Mouse (Mus musculus) liver, embryonic 16.5 days (tissue): ENCODE results near the gene R3hcc1l. TPM values are rescaled to one million over a fixed set of nuclear protein-coding genes. Genes with fewer than 3 reads are reported as not detected.
A peak's percentile ranks its signal among the peaks of the same experiment; 100 is the strongest.

Source experiments
- ATAC-seq: fragments of 200-750 bp; cut with Nextera tagmentation; 2 replicates; pipeline ENCODE4 v1.8.0; 2017; ENCODE audit warnings: low read depth, mild to moderate bottlenecking, moderate number of reproducible peaks, moderate library complexity
- H3K27ac ChIP-seq: fragments of 300-500 bp; sonication (generic); 2 replicates; pipeline ENCODE4 v1.5.1; 2014; ENCODE audit warnings: mild to moderate bottlenecking, low read length
- H3K27me3 ChIP-seq: fragments of 300-500 bp; sonication (generic); 2 replicates; pipeline ENCODE4 v1.6.1; 2014; ENCODE audit warnings: low read depth, low read length, mixed read lengths; ENCODE audit not compliant: control insufficient read depth, insufficient read depth
- H3K36me3 ChIP-seq: fragments of 300-500 bp; sonication (generic); 2 replicates; pipeline ENCODE4 v1.6.1; 2014; ENCODE audit warnings: mild to moderate bottlenecking; ENCODE audit not compliant: control insufficient read depth, insufficient read depth
- H3K4me1 ChIP-seq: fragments of 300-500 bp; sonication (generic); 2 replicates; pipeline ENCODE4 v1.6.1; 2014; ENCODE audit warnings: low read depth, low read length, mixed read lengths; ENCODE audit not compliant: control insufficient read depth
- H3K4me2 ChIP-seq: fragments of 300-500 bp; sonication (generic); 2 replicates; pipeline ENCODE4 v1.6.1; 2014; ENCODE audit warnings: low read depth, low read length, mixed read lengths
- H3K4me3 ChIP-seq: fragments of 300-500 bp; sonication (generic); 2 replicates; pipeline ENCODE4 v1.5.1; 2014; ENCODE audit warnings: low read depth, mild to moderate bottlenecking, low read length
- H3K9ac ChIP-seq: fragments of 300-500 bp; sonication (generic); 2 replicates; pipeline ENCODE4 v1.6.1; 2014; ENCODE audit warnings: low read depth, low read length
- H3K9me3 ChIP-seq: fragments of 300-500 bp; sonication (generic); replicated peaks from 2 replicates; pipeline ENCODE4 v1.6.1; 2016; ENCODE audit warnings: low read length; ENCODE audit not compliant: control insufficient read depth
- WGBS: fragments of 180-500 bp; shearing (Covaris S2); extraction: QIAGEN DNeasy Blood & Tissue Kit; methylation state at CpG from one replicate; pipeline ENCODE4 v1.1.7; 2014; ENCODE audit not compliant: insufficient replicate concordance; 5-methylcytosine and 5-hydroxymethylcytosine counted together
- polyA plus RNA-seq: library from polyadenylated mRNA; unstranded; fragments of >200 nt; fragmentation: Nextera tagmentation; extraction: Ambion mirVana; gene quantifications from 2 replicates; pipeline ENCODE4 v1.2.1, GENCODE M21; 2015

R3hcc1l gene
- polyA plus RNA-seq, 1 experiment from 2014 or later: 12.4 TPM

DNA sequence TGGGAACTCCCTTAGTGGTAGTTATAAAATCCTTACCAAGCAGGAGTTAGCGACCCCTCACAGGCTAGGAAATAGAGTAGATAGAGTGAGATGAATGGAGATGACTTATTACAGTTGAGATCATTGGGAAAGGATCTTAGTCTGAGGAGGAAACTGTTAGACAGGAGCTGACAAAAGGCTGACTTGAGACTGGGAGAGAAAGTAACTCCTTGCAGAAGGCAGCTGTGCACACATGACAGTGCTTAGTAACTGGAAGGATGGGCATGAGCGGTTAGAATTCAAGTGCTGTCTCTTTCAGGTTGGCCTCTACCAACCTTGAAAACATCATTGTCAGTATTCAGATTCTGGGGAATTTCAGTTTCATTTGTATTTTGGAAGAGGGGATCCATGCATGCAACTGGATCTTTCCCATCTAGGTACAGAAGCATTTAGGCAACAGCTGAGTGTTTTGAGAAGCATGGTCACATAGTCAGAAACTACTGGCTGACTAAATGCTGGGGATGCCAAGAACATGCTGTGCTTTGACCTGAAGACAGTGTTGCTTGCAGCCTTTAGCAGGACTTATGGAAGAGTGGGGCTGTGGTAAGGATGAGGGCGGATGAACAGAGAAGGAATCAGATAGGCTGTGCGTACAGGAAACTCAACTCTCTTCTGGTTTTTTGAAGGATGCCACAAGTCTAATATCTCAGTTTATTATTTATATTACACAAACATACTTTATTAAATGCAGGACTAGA, 47.9 kb downstream of the R3hcc1l start:
- H3K9ac ChIP-seq: no peak overlapping the region
- H3K4me2 ChIP-seq: no peak overlapping the region
- peaks cover 11% of the 10 kb centered on the region for H3K36me3 ChIP-seq
- H3K27ac ChIP-seq: no peak overlapping the region
- no peak for ATAC-seq
- no peak overlapping the region for H3K4me3 ChIP-seq
- no peaks in the 10 kb centered on the region for H3K27me3 ChIP-seq
- 79% methylated on average over 4 of the region's 4 CpGs for WGBS
- no peaks in the 10 kb centered on the region for H3K9me3 ChIP-seq
- H3K4me1 ChIP-seq: no peaks in the 10 kb centered on the region

DNA sequence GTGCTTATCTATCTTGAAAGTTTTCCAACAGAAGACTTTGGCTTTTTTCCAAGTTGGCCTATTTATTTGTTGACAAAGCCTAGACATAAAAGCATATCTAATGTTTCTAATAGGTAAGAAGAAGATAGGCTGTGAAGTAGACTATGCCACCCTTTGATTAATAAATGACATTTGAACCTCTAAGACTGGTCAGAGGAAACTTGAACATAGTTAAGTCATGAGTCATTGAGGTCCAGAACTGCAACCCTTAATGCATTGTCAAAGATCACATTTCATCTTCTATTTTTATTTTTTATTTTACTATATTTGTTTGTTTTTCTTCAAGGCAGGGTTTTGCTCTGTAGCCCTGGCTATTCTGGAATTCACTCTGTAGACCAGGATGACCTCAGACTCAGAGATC, 48.5 kb downstream of the R3hcc1l start:
- no peak overlapping the region for H3K9ac ChIP-seq
- H3K36me3 ChIP-seq: peaks cover 11% of the 10 kb centered on the region
- no peaks in the 10 kb centered on the region for H3K9me3 ChIP-seq
- no peaks in the 10 kb centered on the region for H3K4me1 ChIP-seq
- no peaks in the 10 kb centered on the region for H3K27me3 ChIP-seq
- H3K27ac ChIP-seq: no peak overlapping the region
- no peak overlapping the region for H3K4me3 ChIP-seq
- no peak for ATAC-seq
- no peak overlapping the region for H3K4me2 ChIP-seq

DNA sequence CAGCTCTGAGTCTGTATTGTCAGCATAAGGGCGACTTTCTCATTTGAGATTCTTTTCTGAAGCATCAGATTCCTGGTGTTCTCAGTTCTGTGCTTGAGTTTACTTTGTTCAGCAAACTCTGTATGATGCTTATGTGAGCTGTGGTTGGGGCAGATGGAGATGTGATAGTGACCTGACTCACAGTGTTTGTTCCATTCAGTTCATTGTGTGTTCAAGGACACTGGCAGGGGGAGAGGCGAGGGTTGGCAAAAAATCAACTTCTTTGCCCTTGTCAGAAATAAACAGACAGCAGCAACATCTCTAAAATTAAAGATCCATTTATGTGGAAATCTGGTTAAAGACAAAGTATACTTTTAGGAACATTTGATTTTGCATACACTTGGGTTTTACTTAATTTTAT, 50.5 kb downstream of the R3hcc1l start:
- Histone ChIP-seq H3K36me3 (no peaks in the 10 kb centered on the region), H3K9ac (no peak overlapping the region), H3K9me3 (no peaks in the 10 kb centered on the region), H3K27ac (no peak overlapping the region), H3K27me3 (no peaks in the 10 kb centered on the region), H3K4me3 (no peak overlapping the region), H3K4me2 (no peak overlapping the region), H3K4me1 (no peaks in the 10 kb centered on the region)
- ATAC-seq: no peak
- 56% methylated on average over 2 of the region's 2 CpGs for WGBS

GRCm38 (mm10) chr19:42571291-42571690, 52.7 kb downstream of the R3hcc1l start:
- Histone ChIP-seq H3K27me3 (no peaks in the 10 kb centered on the region), H3K4me1 (no peaks in the 10 kb centered on the region), H3K4me3 (no peak overlapping the region), H3K27ac (no peak overlapping the region), H3K9me3 (no peaks in the 10 kb centered on the region), H3K4me2 (no peak overlapping the region), H3K9ac (no peak overlapping the region), H3K36me3 (no peaks in the 10 kb centered on the region)
- no peak for ATAC-seq
- WGBS: 72% methylated on average over 4 of the region's 4 CpGs

- no peak for ATAC-seq
- Histone ChIP-seq H3K9me3 (no peaks in the 10 kb centered on the region), H3K4me2 (no peak overlapping the region), H3K9ac (no peak overlapping the region), H3K4me1 (no peaks in the 10 kb centered on the region), H3K4me3 (no peak overlapping the region), H3K27ac (no peak overlapping the region), H3K27me3 (no peaks in the 10 kb centered on the region), H3K36me3 (no peaks in the 10 kb centered on the region)
- 35% methylated on average over 2 of the region's 2 CpGs for WGBS
These were observed 56.8 kb downstream of the R3hcc1l start for GRCm38 (mm10) chr19:42575317-42575716.

GRCm38 (mm10) chr19:42576856-42577255, 58.3 kb downstream of the R3hcc1l start:
- 71% methylated on average over 1 of the region's 1 CpGs for WGBS

GRCm38 (mm10) chr19:42578631-42579030, 60.1 kb downstream of the R3hcc1l start:
- Histone ChIP-seq H3K9ac (no peak overlapping the region), H3K4me3 (no peak overlapping the region), H3K4me2 (no peak overlapping the region), H3K9me3 (no peaks in the 10 kb centered on the region), H3K27me3 (no peaks in the 10 kb centered on the region), H3K36me3 (no peaks in the 10 kb centered on the region; the same call in none of the 2 replicates), H3K27ac (no peak overlapping the region), H3K4me1 (peaks cover 11% of the 10 kb centered on the region)
- ATAC-seq: no peak
- WGBS: 88% methylated on average over 4 of the region's 4 CpGs

More at GRCm38 (mm10) chr19:42576856-42577255, 58.3 kb downstream of the R3hcc1l start:
- H3K27ac ChIP-seq: no peak overlapping the region
- H3K9me3 ChIP-seq: no peaks in the 10 kb centered on the region
- ATAC-seq: no peak
- H3K36me3 ChIP-seq: no peaks in the 10 kb centered on the region
- no peaks in the 10 kb centered on the region for H3K4me1 ChIP-seq
- no peak overlapping the region for H3K4me3 ChIP-seq
- H3K4me2 ChIP-seq: no peak overlapping the region
- H3K27me3 ChIP-seq: no peaks in the 10 kb centered on the region
- H3K9ac ChIP-seq: no peak overlapping the region

- no peaks in the 10 kb centered on the region; the same call in none of the 2 replicates for H3K36me3 ChIP-seq
- H3K27me3 ChIP-seq: no peaks in the 10 kb centered on the region
- 43% methylated on average over 4 of the region's 4 CpGs for WGBS
- peaks cover 19% of the 10 kb centered on the region for H3K4me1 ChIP-seq
- no peak overlapping the region for H3K4me3 ChIP-seq
- ATAC-seq: peak; percentile 31; the same call in 1 of the 2 replicates
- no peak overlapping the region for H3K4me2 ChIP-seq
- H3K27ac ChIP-seq: no peak overlapping the region
- H3K9me3 ChIP-seq: no peaks in the 10 kb centered on the region
- no peak overlapping the region for H3K9ac ChIP-seq
These were observed 62.1 kb downstream of the R3hcc1l start for GRCm38 (mm10) chr19:42580701-42581100.

GRCm38 (mm10) chr19:42582811-42583370, 64.3 kb downstream of the R3hcc1l start:
- Histone ChIP-seq H3K27me3 (no peaks in the 10 kb centered on the region), H3K4me2 (peak overlapping the region; percentile 41; the same call in 1 of the 2 replicates), H3K27ac (peak overlapping the region; percentile 89), H3K9ac (peak overlapping the region; percentile 33), H3K4me1 (peaks cover 19% of the 10 kb centered on the region), H3K9me3 (no peaks in the 10 kb centered on the region), H3K36me3 (peaks cover 5% of the 10 kb centered on the region), H3K4me3 (peak overlapping the region; percentile 16; the same call in 1 of the 2 replicates)
- 67% methylated on average over 13 of the region's 13 CpGs for WGBS
- peak; percentile 65 for ATAC-seq
